ENCODE assay signal across 8 mouse cellular contexts in genomic region chr12:69356546-69357299, GRCm38 (mm10). TPM values are rescaled to one million over a fixed set of nuclear protein-coding genes. Genes with fewer than 3 reads are reported as not detected.
A peak's percentile ranks its signal among the peaks of the same experiment; 100 is the strongest.
DNase-seq lines count a peak whose midpoint lies in the region; ATAC-seq lines count a peak whose summit lies in the region.

Gene Nemf (minus strand): TSS chr12:69357165.

- no peaks in the 10 kb centered on the region for H3K9me3 ChIP-seq in heart, embryonic 13.5 days
- no peaks in the 10 kb centered on the region for H3K9me3 ChIP-seq in liver, embryonic 12.5 days (replicated peaks)
- no peaks in the 10 kb centered on the region for H3K9me3 ChIP-seq in stomach, embryonic 15.5 days

- no peaks in the 10 kb centered on the region for H3K27me3 ChIP-seq in heart, embryonic 13.5 days (replicated peaks)
- no peaks in the 10 kb centered on the region for H3K27me3 ChIP-seq in liver, embryonic 12.5 days (replicated peaks)
- no peaks in the 10 kb centered on the region for H3K27me3 ChIP-seq in stomach, embryonic 15.5 days (replicated peaks)

- WGBS in heart, embryonic 13.5 days: under 1% methylated on average over 42 of the region's 50 CpGs
- 1% methylated on average over 43 of the region's 50 CpGs for WGBS in liver, embryonic 12.5 days (ENCODE audit: insufficient replicate concordance)
- under 1% methylated on average over 45 of the region's 50 CpGs for WGBS in stomach, embryonic 15.5 days

- H3K36me3 ChIP-seq in heart, embryonic 13.5 days: peaks cover 33% of the 10 kb centered on the region
- H3K36me3 ChIP-seq in liver, embryonic 12.5 days: peaks cover 33% of the 10 kb centered on the region
- peaks cover 7% of the 10 kb centered on the region for H3K36me3 ChIP-seq in stomach, embryonic 15.5 days

- H3K4me3 ChIP-seq in heart, embryonic 13.5 days: peak within 1 kb of the TSS; percentile 76
- peak within 1 kb of the TSS; percentile 86 for H3K4me3 ChIP-seq in liver, embryonic 12.5 days
- peak within 1 kb of the TSS; percentile 77 for H3K4me3 ChIP-seq in stomach, embryonic 15.5 days (replicated peaks)

- H3K9ac ChIP-seq in heart, embryonic 13.5 days: peak within 1 kb of the TSS; percentile 95
- peak within 1 kb of the TSS; percentile 87 for H3K9ac ChIP-seq in liver, embryonic 12.5 days
- H3K9ac ChIP-seq in stomach, embryonic 15.5 days: peak within 1 kb of the TSS; percentile 81

- DNase-seq in CD4-positive helper T cell, adult 2 months (ENCODE audit: low read depth, low spot score): peak; percentile 90
- peak; percentile 83 for DNase-seq in brain, embryonic 18.5 days (ENCODE audit: low read depth, low spot score)
- peak; percentile 90 for DNase-seq in kidney, postnatal 10 days
- peak; percentile 77 to 85 for DNase-seq in natural killer cell, adult 2 months (ENCODE audit: low spot score in 2 of 2)

- peak within 1 kb of the TSS; percentile 67 for H3K27ac ChIP-seq in heart, embryonic 13.5 days (replicated peaks)
- peak within 1 kb of the TSS; percentile 94 for H3K27ac ChIP-seq in liver, embryonic 12.5 days
- H3K27ac ChIP-seq in stomach, embryonic 15.5 days: peak within 1 kb of the TSS; percentile 77

- H3K4me1 ChIP-seq in heart, embryonic 13.5 days: peaks cover 10% of the 10 kb centered on the region
- peaks cover 14% of the 10 kb centered on the region for H3K4me1 ChIP-seq in liver, embryonic 12.5 days
- H3K4me1 ChIP-seq in stomach, embryonic 15.5 days: peaks cover 4% of the 10 kb centered on the region; the same call in 1 of the 2 replicates

- peak within 1 kb of the TSS; percentile 93 for H3K4me2 ChIP-seq in heart, embryonic 13.5 days
- H3K4me2 ChIP-seq in liver, embryonic 12.5 days: peak within 1 kb of the TSS; percentile 71
- peak within 1 kb of the TSS; percentile 67 for H3K4me2 ChIP-seq in stomach, embryonic 15.5 days

- peak; percentile 75 for ATAC-seq in erythroid progenitor cell, adult 5-6 weeks (replicated peaks; ENCODE audit: low FRiP score, poor library complexity, severe bottlenecking)
- ATAC-seq in heart, embryonic 13.5 days (ENCODE audit: extremely low read depth, insufficient number of reproducible peaks, low FRiP score, low TSS enrichment): peak; percentile 42; the same call in 1 of the 2 replicates
- ATAC-seq in liver, embryonic 12.5 days: peak; percentile 48
- peak; percentile 50 for ATAC-seq in stomach, embryonic 15.5 days (ENCODE audit: insufficient read depth, low FRiP score, low read depth)

RNA-seq across cellular contexts. Expression of gene Nemf, which starts in this region (rescaled TPM):
- 56.6 and 57.3 TPM in 2 replicates for total RNA-seq in erythroid progenitor cell, adult 5-6 weeks (2015; ENCODE audit: low replicate concordance)
- total RNA-seq in erythroid progenitor cell, adult 5-6 weeks (2017; ENCODE audit: low replicate concordance): 66.1 and 79.0 TPM in 2 replicates
- 56.4 and 64.7 TPM in 2 replicates for polyA plus RNA-seq in heart, embryonic 13.5 days (2015; fragmentation: Nextera tagmentation; extraction: Ambion mirVana)
- polyA plus RNA-seq in liver, embryonic 12.5 days (2016; fragmentation: Nextera tagmentation; extraction: Ambion mirVana): 56.5 and 57.3 TPM in 2 replicates
- polyA plus RNA-seq in stomach, embryonic 15.5 days (2015; fragmentation: Nextera tagmentation; extraction: Ambion mirVana): 90.4 and 92.1 TPM in 2 replicates

Comparison
In these comparisons a context has a peak if more than half of its experiments do, and no peak if none do; other contexts are left out.
1. Peak in every context shown above with its lines: DNase-seq, ATAC-seq, H3K4me3 ChIP-seq and H3K27ac ChIP-seq.